Mouse (Mus musculus) kidney, adult 2 months (tissue): ENCODE measurements at regions not wholly inside any gene's neighbourhood (a gene's known extent, or its start where the extent isn't known, plus 50 kb on each side); places are given as distances from the start of the nearest gene placed in this dataset.

Experiments
- CTCF ChIP-seq: fragments of 200-500 bp; conservative IDR thresholded peaks from 2 replicates; pipeline ENCODE4 v1.5.1; 2011; ENCODE audit warnings: low read depth, mild to moderate bottlenecking, control low read depth, low read length, moderate library complexity, mixed read lengths; ENCODE audit not compliant: insufficient read depth, insufficient read length
- POLR2A ChIP-seq: fragments of 200-500 bp; IDR thresholded peaks from one replicate; pipeline ENCODE4 v1.6.1; 2011; ENCODE audit warnings: low read depth, low read length, control low read depth

GRCm38 (mm10) chr1:51529653-51530052 is 51.4 kb upstream of the Nabp1 start:
- TF ChIP-seq CTCF (no peak), POLR2A (no peak)
